Mouse (Mus musculus) cortical plate, adult 2 months (tissue): ENCODE results near the gene Gstk1.

Experiments used
- CTCF ChIP-seq: fragments of 200-500 bp; IDR thresholded peaks from 2 replicates; pipeline ENCODE4 v1.5.1; 2011; ENCODE audit warnings: mild to moderate bottlenecking, control low read depth, low read length; ENCODE audit not compliant: insufficient read depth; ENCODE audit errors: extremely low read depth
- POLR2A ChIP-seq: fragments of 200-500 bp; IDR thresholded peaks from 2 replicates; pipeline ENCODE4 v1.6.1; 2011; ENCODE audit warnings: mild to moderate bottlenecking, low read length, control low read depth; ENCODE audit not compliant: insufficient read depth; ENCODE audit errors: extremely low read depth

- no peak for TF ChIP-seq CTCF
- no peak for TF ChIP-seq POLR2A
Measured at GRCm38 (mm10) chr6:42276151-42276550, 30.4 kb downstream of the Gstk1 start.
